Mouse (Mus musculus) monocyte, adult 5-6 weeks (primary cell): ENCODE measurements around the gene Lpgat1. TPM values are rescaled to one million over a fixed set of nuclear protein-coding genes. Genes with fewer than 3 reads are reported as not detected.

Source experiments
- ATAC-seq: fragments of 153-309, 156-312 bp; replicated peaks from 2 replicates; pipeline ENCODE4 v1.8.0; 2017; ENCODE audit warnings: mild to moderate bottlenecking; ENCODE audit not compliant: low TSS enrichment, insufficient number of reproducible peaks, severe bottlenecking, poor library complexity, low FRiP score
- total RNA-seq: library from RNA; stranded (forward); fragments of 200-1000, 200-491, 200-594 nt; gene quantifications from 3 replicates; pipeline ENCODE4 v1.2.3, GENCODE M21; 2017

Lpgat1 gene
- total RNA-seq, 1 experiment from 2014 or later = 26.9 TPM

- peak; percentile 94 for ATAC-seq
These were observed 6.9 kb downstream of the Lpgat1 start for GRCm38 (mm10) chr1:191724385-191725061.

DNA sequence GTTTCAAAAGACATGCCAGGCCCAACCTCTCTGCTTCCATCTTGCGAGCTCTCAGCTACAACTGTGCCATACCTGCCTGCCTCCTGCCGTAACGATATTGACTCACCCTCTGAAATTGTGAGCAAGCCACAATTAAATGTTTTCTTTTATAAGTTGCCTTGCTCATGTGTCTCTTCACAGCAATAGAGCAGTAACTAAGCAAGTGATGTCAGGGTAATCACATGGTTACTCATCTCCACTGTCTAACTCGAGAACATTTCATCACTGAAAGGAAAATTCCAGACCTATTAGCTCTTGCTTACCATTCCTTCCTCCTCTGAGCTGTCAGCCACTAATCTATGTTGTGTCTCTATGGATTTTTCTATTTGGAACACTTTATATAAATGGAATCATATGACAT, 15.0 kb downstream of the Lpgat1 start:
- ATAC-seq = no peak

DNA sequence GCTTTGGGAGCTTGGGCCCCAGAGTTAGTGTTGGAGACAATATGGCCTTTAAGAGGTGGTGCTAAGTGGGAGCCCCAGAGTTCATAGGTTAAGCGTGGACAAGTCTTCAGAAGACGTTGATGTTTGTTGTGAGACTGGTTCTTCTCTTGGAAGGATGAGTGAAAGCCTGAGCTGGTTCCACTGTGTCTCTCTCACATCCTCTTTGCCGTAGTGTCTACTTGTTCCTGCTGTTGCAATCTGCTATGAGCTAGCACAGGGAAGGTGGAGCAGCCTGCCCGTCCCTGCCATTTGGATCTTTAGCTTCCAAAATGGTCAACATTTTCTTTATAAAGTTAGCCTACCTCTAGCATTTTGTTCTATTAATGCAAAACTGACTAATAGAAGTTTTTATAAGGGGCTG, 16.2 kb downstream of the Lpgat1 start:
- no peak for ATAC-seq

DNA sequence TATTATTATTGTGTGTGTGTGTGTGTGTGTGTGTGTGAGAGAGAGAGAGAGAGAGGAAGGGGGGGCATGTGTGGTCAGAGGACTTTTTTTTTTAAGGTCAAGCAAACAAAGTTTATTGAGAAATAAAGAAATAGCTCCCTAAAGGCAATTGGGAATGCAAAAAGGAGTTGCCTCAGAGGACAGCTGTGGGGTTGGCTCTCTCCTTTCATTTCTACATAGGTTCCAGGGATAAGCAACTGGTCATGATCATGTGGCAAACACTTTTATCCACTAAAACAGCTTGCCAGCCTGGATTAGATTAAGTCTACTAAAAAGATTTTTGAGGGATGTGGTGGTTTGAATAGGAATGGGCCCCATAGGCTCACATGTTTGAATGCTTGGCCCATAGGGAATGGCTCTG, 18.8 kb downstream of the Lpgat1 start:
- ATAC-seq = no peak

- no peak for ATAC-seq
These were observed 20.2 kb downstream of the Lpgat1 start for GRCm38 (mm10) chr1:191737871-191738270.

- no peak for ATAC-seq
These were observed 21.1 kb downstream of the Lpgat1 start for GRCm38 (mm10) chr1:191738726-191739125.

DNA sequence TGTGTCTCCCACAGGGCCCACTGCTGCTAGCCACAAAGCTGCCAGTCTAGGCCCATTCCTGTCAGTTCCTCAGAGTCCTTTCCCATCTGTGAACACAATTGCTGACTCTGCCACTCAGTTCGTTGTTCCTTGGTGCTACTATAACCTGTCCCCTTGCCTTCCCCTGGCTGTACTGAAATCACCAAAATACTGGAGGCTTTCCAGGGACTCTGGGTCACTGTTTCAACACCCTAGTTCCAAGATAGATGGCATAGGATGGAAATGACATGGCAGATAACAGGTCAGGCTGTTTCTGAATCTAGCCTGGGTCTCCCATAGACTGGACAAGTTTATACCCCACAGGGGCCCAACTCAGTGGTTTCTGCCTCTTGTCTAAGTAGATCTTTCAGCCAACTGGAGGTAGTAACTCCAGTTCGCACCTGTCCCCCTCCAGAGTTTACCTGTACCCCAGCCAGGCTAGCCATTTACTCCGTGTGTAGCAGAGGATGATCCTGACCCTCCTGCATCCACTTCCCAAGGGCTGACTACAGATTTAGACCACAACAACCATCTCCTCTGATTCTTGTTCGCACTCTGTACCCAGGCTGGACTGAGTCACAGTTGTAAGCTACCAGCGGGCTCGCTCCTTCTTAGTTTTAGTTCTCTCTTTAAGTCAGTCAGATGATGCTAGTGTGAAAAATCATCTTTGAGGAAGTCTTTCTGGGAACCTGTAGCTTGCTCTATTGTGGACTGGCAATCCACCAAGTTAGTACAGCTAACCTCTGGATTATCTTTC, 23.1 kb downstream of the Lpgat1 start:
- ATAC-seq = peak; percentile 50; the same call in 1 of the 2 replicates

GRCm38 (mm10) chr1:191741635-191742034, 24.0 kb downstream of the Lpgat1 start:
- no peak for ATAC-seq

GRCm38 (mm10) chr1:191748431-191748830, 30.8 kb downstream of the Lpgat1 start:
- no peak for ATAC-seq

DNA sequence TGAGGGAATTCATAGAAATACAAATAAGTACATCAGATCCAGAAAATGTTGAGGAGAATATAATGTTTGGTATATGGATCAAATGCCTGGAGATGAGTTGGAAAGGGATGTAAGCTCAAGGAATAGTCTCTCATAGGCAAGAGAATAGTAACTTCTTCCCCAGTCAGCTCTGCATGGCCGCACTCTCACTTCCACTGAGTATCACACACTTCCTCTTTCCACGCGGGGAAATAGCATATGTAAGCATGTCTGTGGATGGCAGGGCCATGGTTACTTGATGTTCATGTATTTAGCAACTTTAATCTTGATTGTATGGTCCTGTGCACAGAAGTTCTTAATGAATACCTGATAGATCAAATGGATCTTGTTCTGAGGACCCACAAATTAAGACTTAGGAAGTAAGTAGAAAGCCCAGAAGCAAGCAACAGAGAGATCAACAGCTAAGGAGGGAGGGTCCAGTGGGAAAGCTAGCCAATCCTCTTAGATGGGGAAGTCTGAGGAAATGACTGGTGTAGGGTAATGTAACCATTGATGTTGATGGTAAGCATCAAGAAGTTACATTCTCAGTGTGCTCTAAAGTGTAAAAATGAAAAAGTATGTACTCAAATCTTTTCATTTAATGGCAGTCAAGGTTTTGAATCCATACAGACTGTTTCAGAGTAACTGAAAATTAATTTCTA, 39.0 kb downstream of the Lpgat1 start:
- peak; percentile 93 for ATAC-seq

DNA sequence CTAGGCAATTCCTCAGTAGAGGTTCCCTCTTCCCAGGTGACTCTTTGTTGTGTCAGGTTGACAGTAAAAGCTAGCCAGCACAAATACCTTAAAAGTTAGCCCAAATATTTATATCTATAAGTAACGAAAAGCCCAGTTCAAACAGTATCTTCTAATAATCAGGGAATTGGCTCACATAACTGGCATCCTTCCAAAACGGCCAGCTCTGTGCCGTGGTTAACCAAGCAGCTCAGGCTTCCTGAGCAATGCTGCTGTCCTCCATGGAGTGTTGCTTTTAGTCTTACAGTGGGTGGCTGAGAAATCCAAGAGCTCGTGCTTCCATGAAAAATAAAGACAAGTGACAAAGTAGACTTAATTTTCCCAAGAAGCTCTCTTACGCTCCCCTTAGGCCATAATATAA, 56.5 kb downstream of the Lpgat1 start:
- no peak for ATAC-seq

DNA sequence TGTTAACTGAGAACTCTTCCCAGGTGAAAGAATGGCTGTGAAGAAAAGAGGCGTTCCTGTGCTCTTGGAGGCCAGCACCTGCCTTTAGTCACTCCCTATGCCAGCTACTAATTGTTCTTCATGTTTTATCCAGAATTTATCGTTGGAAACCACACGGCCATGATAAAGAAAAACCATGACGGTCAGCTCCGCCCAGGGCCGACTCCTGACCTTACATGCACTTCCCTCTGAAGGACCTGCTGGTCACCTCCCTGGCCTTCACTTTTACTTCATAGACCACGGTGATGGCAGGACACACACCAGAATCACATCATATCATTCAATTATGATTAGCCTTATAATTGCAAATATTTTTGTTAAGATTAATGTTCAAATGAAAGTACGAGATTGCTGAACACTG, 57.5 kb downstream of the Lpgat1 start:
- no peak for ATAC-seq

- no peak for ATAC-seq
These were observed 59.9 kb downstream of the Lpgat1 start for GRCm38 (mm10) chr1:191777521-191777920.

DNA sequence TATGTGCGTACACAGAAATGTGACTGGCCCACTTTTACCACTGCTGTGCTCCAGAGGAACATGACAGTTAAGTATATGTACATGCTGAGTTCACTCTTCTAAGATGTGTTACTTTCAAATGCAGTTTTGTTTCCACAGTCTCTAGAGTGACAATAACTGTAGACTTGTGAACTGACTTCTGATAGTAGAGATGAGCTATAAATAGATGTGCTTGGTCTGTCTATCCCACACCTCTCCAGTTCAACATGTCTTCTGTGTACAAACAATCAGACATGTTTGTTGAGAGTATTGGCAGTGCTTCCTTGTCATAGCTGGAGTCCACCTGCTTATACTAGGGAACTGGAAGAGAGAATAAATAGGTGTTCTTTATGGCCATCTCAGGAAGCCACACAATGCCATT, 62.8 kb downstream of the Lpgat1 start:
- ATAC-seq = no peak

- ATAC-seq = no peak
These were observed 67.5 kb downstream of the Lpgat1 start for GRCm38 (mm10) chr1:191785108-191785507.

DNA sequence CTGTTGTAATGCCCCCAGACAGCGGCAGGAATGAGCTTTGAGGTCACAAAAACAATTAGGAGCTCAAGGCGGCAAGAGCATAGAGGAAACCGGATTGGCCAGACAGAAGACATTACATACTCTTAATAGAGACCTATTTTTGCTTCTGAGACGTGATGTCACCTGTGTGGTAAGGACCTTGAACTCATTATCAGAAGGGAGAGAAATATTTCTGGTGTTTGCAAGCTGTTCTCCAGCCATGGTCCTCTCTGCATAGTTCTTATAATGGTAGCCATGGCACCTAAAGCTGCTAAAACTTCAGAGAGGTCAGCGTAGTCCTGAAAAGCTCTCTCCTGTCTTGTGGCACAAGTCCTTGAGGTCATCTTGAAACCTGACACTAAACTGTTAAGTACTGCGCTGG, 68.6 kb downstream of the Lpgat1 start:
- ATAC-seq = no peak

DNA sequence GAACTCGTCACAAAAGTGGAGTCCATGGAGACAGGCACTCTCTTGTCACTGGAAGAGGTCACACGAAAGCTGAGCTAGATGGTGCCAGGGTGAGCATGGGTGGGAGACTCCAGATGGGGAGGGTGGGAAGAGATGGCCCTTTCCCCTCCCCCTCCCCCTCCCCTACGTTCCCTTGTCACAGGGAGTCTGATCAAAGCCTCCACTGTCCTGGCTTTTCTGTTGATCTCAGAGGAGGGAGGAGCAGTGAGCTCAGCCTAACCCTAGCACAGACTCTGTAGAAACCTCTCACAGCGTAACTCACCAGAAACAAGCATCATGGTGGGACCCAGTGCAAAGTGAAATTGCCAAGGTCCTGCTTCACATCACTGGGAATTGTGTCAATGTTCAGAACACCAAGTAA, 69.7 kb downstream of the Lpgat1 start:
- no peak for ATAC-seq

DNA sequence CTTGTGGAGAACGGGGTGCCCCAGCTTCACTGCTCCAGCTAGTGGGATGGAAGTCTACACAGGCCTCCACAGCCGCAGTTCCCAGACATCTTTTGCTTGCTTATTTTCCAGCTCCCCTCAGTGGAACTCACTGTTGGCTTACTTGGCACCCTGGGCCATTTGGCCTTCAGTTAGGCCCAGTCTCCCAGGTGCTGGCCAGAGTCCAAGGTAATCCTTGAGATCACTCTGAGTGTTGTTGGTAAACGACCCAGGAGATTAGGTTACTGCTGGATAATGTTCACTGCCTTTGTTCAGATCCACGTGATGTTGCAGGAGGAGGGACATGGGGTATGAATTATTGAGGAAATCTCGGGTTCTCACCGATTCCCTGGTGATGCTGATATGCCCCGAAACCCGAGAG, 75.4 kb downstream of the Lpgat1 start:
- ATAC-seq = no peak

GRCm38 (mm10) chr1:191793888-191794532, 76.4 kb downstream of the Lpgat1 start:
- ATAC-seq = no peak
